Mouse (Mus musculus): ENCODE results near the gene Ralgapa2. TPM values are rescaled to one million over a fixed set of nuclear protein-coding genes. Genes with fewer than 3 reads are reported as not detected.
A peak's percentile ranks its signal among the peaks of the same experiment; 100 is the strongest.

Ralgapa2 gene
- polyA plus RNA-seq, 1 experiment, result 9.6 TPM

DNA sequence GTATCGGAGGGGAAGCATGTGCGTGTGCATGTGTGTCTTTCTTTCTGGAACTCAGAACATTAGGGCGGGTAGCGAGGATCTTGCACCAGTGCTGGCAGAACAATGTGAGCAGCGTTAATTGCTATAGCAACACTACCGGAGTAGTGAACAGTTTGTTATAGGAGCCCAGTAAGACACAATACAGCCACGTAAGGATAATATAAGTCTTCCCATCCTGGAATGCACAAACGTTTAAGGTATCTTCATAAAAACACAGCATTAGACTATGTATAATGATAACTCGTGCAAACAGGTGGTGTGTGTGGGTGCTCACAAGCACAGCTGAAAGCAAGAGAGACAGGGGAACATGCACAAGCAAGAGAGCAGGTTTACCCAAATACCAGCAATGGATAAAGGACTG lies 16.4 kb downstream of the Ralgapa2 start:
- DNase-seq, result no peak
- 0 out of 2 replicates have a peak, but pooled peaks cover 2% of the 10 kb centered on the region for H3K4me1 ChIP-seq (ENCODE audit: control insufficient read depth, insufficient read depth, low read length)
- H3K4me3 ChIP-seq (replicated peaks; ENCODE audit: insufficient read depth, low read depth, low read length), result no peak overlapping the region
- 79% methylated on average over 9 of the region's 9 CpGs for WGBS
- no peak overlapping the region for H3K27ac ChIP-seq (ENCODE audit: insufficient read depth, low read length)
- TF ChIP-seq POLR2A (IDR thresholded peaks at IDR 0.05; ENCODE audit: borderline replicate concordance, insufficient read depth, low read length), result no peak
- TF ChIP-seq CTCF (IDR thresholded peaks at IDR 0.05; ENCODE audit: borderline replicate concordance, insufficient read depth, low read depth, low read length), result no peak
- no peaks in the 10 kb centered on the region for H3K27me3 ChIP-seq (ENCODE audit: control insufficient read depth, insufficient read depth, low read length)

GRCm38 (mm10) chr2:146493354-146493946 lies 18.7 kb downstream of the Ralgapa2 start:
- Histone ChIP-seq H3K4me3 (replicated peaks; ENCODE audit: insufficient read depth, low read depth, low read length) (no peak overlapping the region), H3K27ac (ENCODE audit: insufficient read depth, low read length) (no peak overlapping the region), H3K4me1 (ENCODE audit: control insufficient read depth, insufficient read depth, low read length) (0 out of 2 replicates have a peak, but pooled peaks cover 2% of the 10 kb centered on the region), H3K27me3 (ENCODE audit: control insufficient read depth, insufficient read depth, low read length) (no peaks in the 10 kb centered on the region)
- DNase-seq, result no peak
- 95% methylated on average over 1 of the region's 1 CpGs for WGBS
- TF ChIP-seq POLR2A (IDR thresholded peaks at IDR 0.05; ENCODE audit: borderline replicate concordance, insufficient read depth, low read length), result no peak

DNA sequence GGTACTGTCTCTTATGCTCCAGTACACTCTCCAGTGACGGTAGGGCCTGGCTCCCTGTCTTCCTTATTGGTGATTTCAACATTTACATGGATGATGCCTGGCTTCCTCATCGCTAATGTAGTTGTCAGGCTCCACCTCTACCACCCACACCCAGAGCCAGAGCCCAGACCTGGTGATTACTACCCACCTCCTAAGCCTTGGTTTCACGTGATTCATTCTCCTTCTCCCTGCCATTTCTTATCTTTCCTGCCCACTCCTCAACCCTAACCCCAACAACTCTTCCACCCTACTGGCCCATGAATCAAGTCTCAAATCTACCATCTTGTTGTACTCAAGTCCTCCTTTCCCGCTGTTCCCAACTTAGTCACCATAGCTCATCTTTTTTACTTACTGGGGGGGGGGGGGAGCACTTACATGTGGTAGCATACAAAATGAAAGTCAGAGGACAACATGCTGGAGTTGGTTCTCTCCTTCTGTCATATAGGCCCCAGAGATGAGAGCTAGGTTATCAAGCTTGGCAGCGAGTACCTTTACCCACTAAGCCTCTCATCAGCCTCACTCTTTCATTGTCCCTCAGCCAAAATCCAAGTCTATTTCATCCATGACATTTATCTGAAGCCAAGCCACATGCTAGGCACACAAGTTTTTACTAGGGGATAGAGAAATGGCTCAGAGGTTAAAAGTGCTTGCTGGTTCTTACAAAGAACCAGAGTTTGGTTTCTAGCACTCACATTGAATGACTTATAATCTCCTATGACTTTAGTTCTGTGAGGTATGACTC lies 20.1 kb downstream of the Ralgapa2 start:
- H3K27ac ChIP-seq (ENCODE audit: insufficient read depth, low read length), result no peak overlapping the region
- H3K4me1 ChIP-seq (ENCODE audit: control insufficient read depth, insufficient read depth, low read length), result no peaks in the 10 kb centered on the region
- TF ChIP-seq CTCF (IDR thresholded peaks at IDR 0.05; ENCODE audit: borderline replicate concordance, insufficient read depth, low read depth, low read length), result no peak
- TF ChIP-seq POLR2A (IDR thresholded peaks at IDR 0.05; ENCODE audit: borderline replicate concordance, insufficient read depth, low read length), result no peak
- H3K4me3 ChIP-seq (replicated peaks; ENCODE audit: insufficient read depth, low read depth, low read length), result no peak overlapping the region
- DNase-seq, result no peak
- 90% methylated on average over 5 of the region's 5 CpGs for WGBS
- no peaks in the 10 kb centered on the region for H3K27me3 ChIP-seq (ENCODE audit: control insufficient read depth, insufficient read depth, low read length)

GRCm38 (mm10) chr2:146490926-146491325 lies 21.2 kb downstream of the Ralgapa2 start:
- Histone ChIP-seq H3K27me3 (ENCODE audit: control insufficient read depth, insufficient read depth, low read length) (no peaks in the 10 kb centered on the region), H3K4me1 (ENCODE audit: control insufficient read depth, insufficient read depth, low read length) (peaks cover 4% of the 10 kb centered on the region), H3K4me3 (replicated peaks; ENCODE audit: insufficient read depth, low read depth, low read length) (no peak overlapping the region), H3K27ac (ENCODE audit: insufficient read depth, low read length) (no peak overlapping the region)
- DNase-seq, result no peak
- TF ChIP-seq CTCF (IDR thresholded peaks at IDR 0.05; ENCODE audit: borderline replicate concordance, insufficient read depth, low read depth, low read length) (no peak), POLR2A (IDR thresholded peaks at IDR 0.05; ENCODE audit: borderline replicate concordance, insufficient read depth, low read length) (no peak)
- 95% methylated on average over 1 of the region's 1 CpGs for WGBS

DNA sequence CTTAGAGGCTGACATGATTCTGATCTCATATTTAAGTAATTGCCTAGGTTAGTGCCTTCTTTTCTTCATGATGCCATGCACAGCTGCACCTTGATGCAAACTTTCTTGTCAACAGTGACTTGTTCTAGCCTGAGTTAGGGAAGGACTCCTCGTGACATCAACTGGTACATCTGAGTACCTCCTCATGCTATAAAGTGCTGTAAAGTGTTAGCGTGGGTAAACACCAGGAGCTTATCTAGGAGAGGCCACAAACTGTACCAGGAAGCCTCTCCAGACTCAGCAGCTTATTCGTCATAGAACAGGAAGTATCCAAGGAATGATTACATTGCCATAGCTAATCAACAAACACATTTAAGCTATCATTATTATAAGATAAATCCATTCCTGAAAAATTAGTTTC lies 23.9 kb downstream of the Ralgapa2 start:
- no peaks in the 10 kb centered on the region for H3K27me3 ChIP-seq (ENCODE audit: control insufficient read depth, insufficient read depth, low read length)
- peaks cover 4% of the 10 kb centered on the region for H3K4me1 ChIP-seq (ENCODE audit: control insufficient read depth, insufficient read depth, low read length)
- no peak overlapping the region for H3K4me3 ChIP-seq (replicated peaks; ENCODE audit: insufficient read depth, low read depth, low read length)
- TF ChIP-seq POLR2A (IDR thresholded peaks at IDR 0.05; ENCODE audit: borderline replicate concordance, insufficient read depth, low read length) (no peak), CTCF (IDR thresholded peaks at IDR 0.05; ENCODE audit: borderline replicate concordance, insufficient read depth, low read depth, low read length) (no peak)
- DNase-seq, result no peak
- WGBS, result 93% methylated on average over 3 of the region's 3 CpGs
- no peak overlapping the region for H3K27ac ChIP-seq (ENCODE audit: insufficient read depth, low read length)

GRCm38 (mm10) chr2:146482859-146483258 lies 29.3 kb downstream of the Ralgapa2 start:
- no peak overlapping the region for H3K4me3 ChIP-seq (replicated peaks; ENCODE audit: insufficient read depth, low read depth, low read length)
- DNase-seq, result no peak
- peaks cover 5% of the 10 kb centered on the region for H3K4me1 ChIP-seq (ENCODE audit: control insufficient read depth, insufficient read depth, low read length)
- no peak overlapping the region for H3K27ac ChIP-seq (ENCODE audit: insufficient read depth, low read length)
- no peaks in the 10 kb centered on the region for H3K27me3 ChIP-seq (ENCODE audit: control insufficient read depth, insufficient read depth, low read length)
- TF ChIP-seq POLR2A (IDR thresholded peaks at IDR 0.05; ENCODE audit: borderline replicate concordance, insufficient read depth, low read length) (no peak), CTCF (IDR thresholded peaks at IDR 0.05; ENCODE audit: borderline replicate concordance, insufficient read depth, low read depth, low read length) (no peak)

GRCm38 (mm10) chr2:146477491-146477890 lies 34.7 kb downstream of the Ralgapa2 start:
- no peaks in the 10 kb centered on the region for H3K27me3 ChIP-seq (ENCODE audit: control insufficient read depth, insufficient read depth, low read length)
- DNase-seq, result peak in 1 of 2 experiments; percentile 40
- H3K4me1 ChIP-seq (ENCODE audit: control insufficient read depth, insufficient read depth, low read length), result peaks cover 8% of the 10 kb centered on the region
- H3K4me3 ChIP-seq (replicated peaks; ENCODE audit: insufficient read depth, low read depth, low read length), result no peak overlapping the region
- WGBS, result 52% methylated on average over 4 of the region's 4 CpGs
- TF ChIP-seq POLR2A (IDR thresholded peaks at IDR 0.05; ENCODE audit: borderline replicate concordance, insufficient read depth, low read length) (no peak), CTCF (IDR thresholded peaks at IDR 0.05; ENCODE audit: borderline replicate concordance, insufficient read depth, low read depth, low read length) (no peak)
- no peak overlapping the region for H3K27ac ChIP-seq (ENCODE audit: insufficient read depth, low read length)

DNA sequence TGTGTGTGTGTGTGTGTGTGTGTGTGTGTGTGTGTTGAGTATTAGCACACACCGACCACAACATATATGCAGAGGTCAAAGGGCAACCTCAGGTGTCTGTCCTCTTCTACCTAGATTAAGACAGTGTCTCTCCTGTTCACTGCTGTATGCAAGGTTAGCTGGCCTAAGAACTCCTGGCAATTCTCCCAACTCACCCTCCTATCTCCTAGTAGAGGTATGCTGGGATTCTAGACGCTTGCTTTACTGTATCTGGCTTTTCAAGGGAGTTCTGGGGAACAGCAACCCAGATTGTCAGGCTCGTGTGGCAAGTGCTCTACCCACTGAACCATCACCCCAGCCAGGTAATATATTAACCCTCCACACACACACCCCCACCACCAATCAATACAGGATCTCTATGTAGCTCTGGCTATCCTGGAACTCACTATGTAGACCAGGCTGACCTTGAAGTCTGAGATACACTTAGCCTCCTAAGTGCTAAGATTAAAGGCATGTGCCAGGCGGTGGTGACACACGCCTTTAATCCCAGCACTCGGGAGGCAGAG lies 35.6 kb downstream of the Ralgapa2 start:
- Histone ChIP-seq H3K27ac (ENCODE audit: insufficient read depth, low read length) (no peak overlapping the region), H3K4me3 (replicated peaks; ENCODE audit: insufficient read depth, low read depth, low read length) (no peak overlapping the region), H3K4me1 (ENCODE audit: control insufficient read depth, insufficient read depth, low read length) (peaks cover 8% of the 10 kb centered on the region), H3K27me3 (ENCODE audit: control insufficient read depth, insufficient read depth, low read length) (no peaks in the 10 kb centered on the region)
- TF ChIP-seq POLR2A (IDR thresholded peaks at IDR 0.05; ENCODE audit: borderline replicate concordance, insufficient read depth, low read length) (no peak), CTCF (IDR thresholded peaks at IDR 0.05; ENCODE audit: borderline replicate concordance, insufficient read depth, low read depth, low read length) (no peak)
- DNase-seq, result peak in 1 of 2 experiments; percentile 12
- WGBS, result 88% methylated on average over 6 of the region's 6 CpGs

All from cerebellum, adult 2 months (tissue).